Mouse (Mus musculus): ENCODE measurements at regions not wholly inside any gene's neighbourhood (a gene's known extent, or its start where the extent isn't known, plus 50 kb on each side); places are given as distances from the start of the nearest gene placed in this dataset.
"Not testable (repeated sequence)": the region's sequence is repeated elsewhere in the genome, so short reads cannot be mapped to it uniquely, and the experiment has no call there.

DNA sequence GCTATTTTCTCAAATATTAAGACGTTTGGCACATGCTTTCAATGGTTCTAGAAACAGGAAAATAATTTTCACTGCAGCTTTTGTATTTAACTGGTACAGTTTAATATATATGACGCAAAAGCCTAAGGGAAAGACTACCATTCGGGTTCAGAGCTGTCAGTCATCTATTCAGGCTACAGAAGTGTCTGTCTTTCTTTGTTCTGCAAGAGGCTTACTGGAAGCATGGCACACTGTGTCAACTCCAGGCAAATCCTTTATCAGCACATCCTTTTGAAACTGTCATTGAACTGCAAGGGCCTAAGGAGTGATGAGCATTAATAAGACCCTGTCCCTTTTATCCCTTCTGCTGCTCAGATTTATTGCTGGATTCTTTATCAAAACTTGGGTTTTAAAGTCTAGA, 303.8 kb upstream of the Gm5152 start:
- DNase-seq (ENCODE audit: low spot score in 2 of 2): not testable (repeated sequence)

DNA sequence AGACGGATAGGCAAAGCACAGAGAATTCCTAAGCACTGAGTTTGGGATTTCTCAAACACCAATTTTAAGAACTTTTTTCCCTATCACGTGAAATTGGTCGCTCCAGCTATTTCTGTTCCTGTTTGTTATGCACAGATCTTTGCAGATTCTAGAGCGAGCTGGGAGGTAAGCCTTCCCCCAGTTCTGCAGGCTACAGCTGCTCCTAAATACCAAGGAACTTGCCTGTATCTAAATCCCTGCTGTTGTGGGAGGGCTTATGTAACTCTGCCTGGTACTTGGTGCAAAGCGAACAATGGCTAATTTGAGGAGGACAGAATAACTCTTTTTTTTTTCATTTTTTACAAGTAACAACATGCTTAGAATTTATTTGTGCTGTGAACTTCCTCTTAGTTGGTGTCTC, 316.0 kb upstream of the Gm5152 start:
- peak; percentile 54 to 81 for DNase-seq (ENCODE audit: low spot score in 2 of 2)

DNA sequence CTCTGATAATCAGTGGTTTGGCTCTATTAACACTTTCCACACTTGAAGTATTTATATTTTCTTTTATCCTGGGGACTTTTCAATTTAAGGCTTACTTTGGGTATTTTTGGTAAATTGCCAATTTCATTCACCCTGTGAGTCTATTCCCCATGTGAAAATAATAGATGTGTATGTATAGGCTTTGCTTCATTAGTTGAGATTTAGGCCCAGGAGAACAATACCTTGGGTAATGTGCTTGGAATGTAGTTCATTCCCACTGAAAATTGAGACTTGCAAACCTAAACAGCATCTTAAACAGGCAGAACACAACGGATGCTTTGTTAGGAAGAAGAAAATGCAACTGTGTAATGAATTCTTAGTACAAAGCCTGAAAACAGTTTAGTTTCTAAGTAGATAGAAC, 346.1 kb upstream of the Gm5152 start:
- DNase-seq (ENCODE audit: low spot score in 2 of 2): no peak

DNA sequence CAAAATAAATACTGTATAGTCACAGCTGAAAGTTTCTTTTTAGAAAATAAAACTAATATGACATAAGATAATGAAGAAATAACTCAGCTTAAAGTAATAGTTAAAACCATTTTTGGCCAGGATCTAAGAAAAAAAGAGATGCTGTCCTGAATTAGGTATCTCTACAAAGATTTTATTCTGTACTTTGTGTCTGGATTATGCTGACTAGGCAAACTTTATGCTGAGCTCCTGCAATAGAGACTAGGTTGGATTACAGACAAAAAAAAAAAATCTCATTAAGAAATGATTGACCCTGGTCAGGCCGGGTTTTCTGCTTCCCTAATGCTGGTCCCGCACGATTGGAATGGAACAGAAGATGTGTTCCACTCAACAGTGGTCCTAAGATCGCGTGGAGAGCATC, 346.8 kb upstream of the Gm8871 start:
- no peak for DNase-seq (ENCODE audit: low spot score in 2 of 2)

DNA sequence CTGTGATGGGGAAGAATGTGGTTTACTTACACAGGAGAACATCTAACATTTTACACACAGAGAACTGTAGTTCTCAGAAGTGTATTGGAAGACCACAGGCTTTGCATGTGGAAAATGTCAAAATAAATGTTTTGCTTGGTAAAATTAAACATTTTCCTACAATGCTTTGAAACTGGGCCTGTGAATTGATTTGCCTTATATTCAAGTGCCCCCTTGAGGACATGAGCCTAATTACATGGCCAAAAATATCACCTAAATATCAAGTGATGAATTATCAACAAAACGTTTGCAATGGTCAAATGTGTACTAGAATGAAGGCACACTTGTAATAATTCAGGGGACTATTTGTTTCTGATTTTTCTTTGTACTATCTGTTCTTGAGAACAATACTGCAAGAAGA, 314.4 kb upstream of the Gm8871 start:
- DNase-seq (ENCODE audit: low spot score in 2 of 2): peak in 1 of 2 experiments; percentile 64

DNA sequence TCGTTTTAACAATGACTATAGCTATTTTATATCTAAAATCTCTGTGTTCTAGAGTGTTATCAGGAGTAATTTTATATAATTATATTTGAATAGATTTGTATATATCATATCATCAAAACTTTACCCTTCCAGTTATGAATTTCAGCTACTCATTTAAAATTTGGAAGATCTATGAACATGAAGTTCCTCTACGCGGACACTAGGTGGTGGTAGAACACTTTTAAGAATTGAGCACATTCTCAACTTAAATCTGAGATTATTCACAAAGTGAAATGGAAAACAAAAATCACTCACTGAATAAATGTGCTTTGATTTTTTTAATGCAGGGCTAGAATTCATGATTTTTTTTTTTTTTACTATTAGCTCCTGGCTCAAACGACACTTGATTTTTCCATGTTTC, 299.5 kb upstream of the Gm8871 start:
- no peak for DNase-seq (ENCODE audit: low spot score in 2 of 2)

DNA sequence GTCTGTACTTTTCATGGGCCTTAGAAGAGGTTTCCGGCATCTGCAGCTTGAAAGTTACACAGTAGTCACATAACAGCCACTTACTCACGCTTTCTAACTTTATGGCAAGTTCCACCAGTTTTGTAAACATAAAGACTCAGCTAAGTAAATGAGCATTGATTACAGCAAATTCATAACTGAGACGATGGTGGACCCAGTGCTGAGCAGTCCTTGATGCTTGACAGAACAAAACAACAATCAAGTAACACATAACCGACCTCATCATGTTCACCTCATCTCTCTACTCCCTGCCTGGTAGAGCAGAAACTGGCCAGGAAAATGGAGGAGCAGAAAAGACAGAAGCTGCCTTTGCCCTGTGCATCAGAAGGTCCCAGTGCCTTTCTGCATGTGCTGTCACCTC, 284.3 kb upstream of the Gm8871 start:
- no peak for DNase-seq (ENCODE audit: low spot score in 2 of 2)

DNA sequence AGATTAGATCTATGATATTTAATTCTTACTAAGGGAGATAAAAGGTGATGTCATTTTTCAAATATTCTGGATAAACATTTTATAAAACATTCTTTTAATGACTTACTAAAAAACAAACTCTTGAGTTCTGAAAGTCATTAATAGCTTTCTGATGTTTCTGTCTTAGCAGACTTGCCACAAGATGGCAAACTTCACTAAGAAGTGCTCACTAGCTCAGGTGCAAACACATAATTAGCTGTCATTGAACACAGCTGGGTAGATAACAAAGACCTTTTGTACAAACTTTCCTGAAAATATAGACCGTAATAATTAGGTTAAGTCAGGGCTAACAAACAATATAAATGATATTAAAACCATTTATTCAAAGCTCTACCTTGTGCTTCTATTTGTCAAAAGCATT, 273.4 kb upstream of the Gm8871 start:
- DNase-seq (ENCODE audit: low spot score in 2 of 2): no peak

DNA sequence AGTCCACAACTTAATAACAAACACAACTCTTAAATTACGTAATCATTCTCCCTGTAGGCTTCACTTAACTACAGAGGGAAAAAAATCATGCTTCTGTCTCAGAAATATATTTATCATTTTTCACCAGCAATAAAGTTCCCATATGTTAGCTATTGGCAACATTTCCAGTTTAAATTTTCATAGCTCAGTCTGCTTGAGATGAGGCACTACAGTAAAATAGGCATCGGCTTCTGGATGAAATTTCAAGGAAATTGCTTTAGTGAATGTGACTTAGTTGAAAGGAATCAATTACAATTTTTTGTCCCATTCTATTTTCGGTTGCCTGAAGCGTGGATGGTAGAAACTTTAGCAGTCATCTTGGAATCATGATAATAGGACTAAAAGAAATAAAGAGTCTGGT, 262.1 kb upstream of the Gm8871 start:
- peak in 1 of 2 experiments; percentile 19 for DNase-seq (ENCODE audit: low spot score in 2 of 2)

DNA sequence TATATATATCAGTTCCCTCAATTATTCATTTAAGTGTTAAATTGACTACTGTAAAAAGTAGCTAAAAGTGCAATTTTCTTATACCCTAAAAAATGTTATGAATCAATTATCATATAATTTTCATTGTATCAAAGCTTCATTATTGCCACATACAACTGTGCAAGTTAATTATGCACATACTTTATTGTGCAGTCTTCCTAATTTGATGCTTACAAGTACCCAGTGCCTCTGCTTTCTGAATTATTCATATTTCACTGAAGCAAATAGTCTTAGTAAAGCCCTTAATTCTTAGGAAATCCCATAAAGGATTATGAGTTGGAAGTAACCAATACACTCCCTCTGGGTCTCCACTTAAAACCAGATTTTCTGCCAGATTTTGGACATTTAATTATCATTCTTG, 220.5 kb upstream of the Gm8871 start:
- no peak for DNase-seq (ENCODE audit: low spot score in 2 of 2)

DNA sequence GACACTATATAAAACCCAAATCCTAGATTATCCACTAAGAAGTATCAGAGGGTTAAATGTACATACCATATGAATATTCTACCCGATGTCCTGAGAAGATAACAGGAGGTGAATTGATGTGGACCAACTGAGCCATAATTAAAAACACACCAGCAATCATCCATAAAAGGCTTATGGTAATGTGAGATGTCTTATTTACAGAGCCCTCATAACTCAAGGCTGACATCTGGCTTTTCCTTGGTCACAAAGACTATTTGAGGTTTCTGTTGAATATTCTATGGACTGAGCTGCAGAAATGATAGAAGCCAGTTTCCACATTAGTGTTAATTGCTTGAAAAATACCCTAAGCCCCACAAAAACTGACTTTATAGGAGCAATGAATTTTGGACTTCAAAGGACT, 198.1 kb upstream of the Gm8871 start:
- no peak for DNase-seq (ENCODE audit: low spot score in 2 of 2)

DNA sequence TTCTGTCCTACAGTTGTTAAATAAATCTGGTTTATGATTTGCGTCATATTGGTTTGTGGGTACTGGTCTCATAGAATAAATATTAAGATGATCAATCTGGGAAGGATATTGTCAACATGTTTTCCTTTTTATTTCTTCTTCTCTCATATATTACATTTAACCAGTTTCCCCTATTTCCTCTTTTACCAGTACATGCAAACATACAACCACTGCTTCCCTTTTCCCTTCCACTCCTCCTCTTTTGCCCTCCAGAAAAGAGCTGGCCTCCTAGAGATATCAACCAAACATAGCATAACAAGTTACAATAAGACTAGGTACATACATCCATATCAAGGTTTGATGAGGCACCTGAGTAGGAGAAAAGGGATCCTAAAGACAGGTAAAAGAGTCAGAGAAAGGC, 180.1 kb upstream of the Gm8871 start:
- DNase-seq (ENCODE audit: low spot score in 2 of 2): no peak

Data from frontal cortex, postnatal 36 days (tissue).